Mouse (Mus musculus) midbrain, embryonic 14.5 days (tissue): ENCODE results near the gene Gp9. TPM values are rescaled to one million over a fixed set of nuclear protein-coding genes. Genes with fewer than 3 reads are reported as not detected.

Experiments used
- ATAC-seq: fragments of 200-750 bp; cut with Nextera tagmentation; 2 replicates; pipeline ENCODE4 v1.8.0; 2017; ENCODE audit warnings: moderate number of reproducible peaks, moderate library complexity; ENCODE audit not compliant: low FRiP score, low TSS enrichment
- DNase-seq: peaks from one replicate; pipeline ENCODE4 v3.0.0-alpha.2; 2015
- H3K27ac ChIP-seq: fragments of 300-500 bp; sonication (generic); replicated peaks from 2 replicates; pipeline ENCODE4 v1.5.1; 2014; ENCODE audit warnings: mild to moderate bottlenecking, low read depth, low read length, moderate library complexity
- H3K27me3 ChIP-seq: fragments of 300-500 bp; sonication (generic); 2 replicates; pipeline ENCODE4 v1.6.1; 2014; ENCODE audit warnings: low read length, control low read depth, mixed read lengths; ENCODE audit not compliant: control insufficient read depth, insufficient read depth
- H3K36me3 ChIP-seq: fragments of 300-500 bp; sonication (generic); 2 replicates; pipeline ENCODE4 v1.6.1; 2014; ENCODE audit warnings: low read length, control low read depth; ENCODE audit not compliant: control insufficient read depth, insufficient read depth
- H3K4me1 ChIP-seq: fragments of 300-500 bp; sonication (generic); 2 replicates; pipeline ENCODE4 v1.6.1; 2014; ENCODE audit warnings: mild to moderate bottlenecking, antibody characterized with exemption, low read length, control low read depth; ENCODE audit not compliant: control insufficient read depth, insufficient read depth
- H3K4me2 ChIP-seq: fragments of 300-500 bp; sonication (generic); 2 replicates; pipeline ENCODE4 v1.6.1; 2014; ENCODE audit warnings: mild to moderate bottlenecking, low read length, moderate library complexity
- H3K4me3 ChIP-seq: fragments of 300-500 bp; sonication (generic); replicated peaks from 2 replicates; pipeline ENCODE4 v1.5.1; 2014; ENCODE audit warnings: low read depth, low read length
- H3K9ac ChIP-seq: fragments of 300-500 bp; sonication (generic); replicated peaks from 2 replicates; pipeline ENCODE4 v1.6.1; 2014; ENCODE audit warnings: mild to moderate bottlenecking, low read length, moderate library complexity
- H3K9me3 ChIP-seq: fragments of 300-500 bp; sonication (generic); 2 replicates; pipeline ENCODE4 v1.6.1; 2016; ENCODE audit warnings: low read length, control low read depth, mixed read lengths; ENCODE audit not compliant: control insufficient read depth
- WGBS: fragments of 180-500 bp; shearing (Covaris S2); extraction: QIAGEN DNeasy Blood & Tissue Kit; methylation state at CpG from one replicate; pipeline ENCODE4 v1.1.7; 2014; 5-methylcytosine and 5-hydroxymethylcytosine counted together
- polyA plus RNA-seq: library from polyadenylated mRNA; unstranded; fragments of >200 nt; fragmentation: Nextera tagmentation; extraction: Ambion mirVana; gene quantifications from 2 replicates; pipeline ENCODE4 v1.2.1, GENCODE M21; 2014

The Gp9 gene
- 0.59 and 0.66 TPM in 2 replicates for polyA plus RNA-seq

GRCm38 (mm10) chr6:87777842-87778241, at the start of gene Gp9:
Gp9 (plus strand) TSS chr6:87778072.
- no peak within 1 kb of the TSS for H3K4me3 ChIP-seq
- no peak within 1 kb of the TSS for H3K27ac ChIP-seq
- H3K4me1 ChIP-seq, result no peaks in the 10 kb centered on the region
- ATAC-seq, result no peak
- H3K4me2 ChIP-seq, result no peak within 1 kb of the TSS
- no peaks in the 10 kb centered on the region for H3K9me3 ChIP-seq
- 71% methylated on average over 2 of the region's 2 CpGs for WGBS
- H3K36me3 ChIP-seq, result no peaks in the 10 kb centered on the region
- H3K9ac ChIP-seq, result no peak within 1 kb of the TSS
- DNase-seq, result no peak
- no peaks in the 10 kb centered on the region for H3K27me3 ChIP-seq

- H3K9ac ChIP-seq, result no peak overlapping the region
- H3K4me1 ChIP-seq, result peaks cover 12% of the 10 kb centered on the region
- H3K9me3 ChIP-seq, result no peaks in the 10 kb centered on the region
- H3K27ac ChIP-seq, result no peak overlapping the region
- peaks cover 30% of the 10 kb centered on the region; the same call in 1 of the 2 replicates for H3K27me3 ChIP-seq
- H3K36me3 ChIP-seq, result no peaks in the 10 kb centered on the region
- 71% methylated on average over 3 of the region's 3 CpGs for WGBS
- ATAC-seq (no peak), DNase-seq (no peak)
- H3K4me2 ChIP-seq, result no peak overlapping the region
- H3K4me3 ChIP-seq, result no peak overlapping the region
These were observed 49.8 kb upstream of the Gp9 start for GRCm38 (mm10) chr6:87728102-87728501.

- Histone ChIP-seq H3K9me3 (no peaks in the 10 kb centered on the region), H3K4me1 (peaks cover 12% of the 10 kb centered on the region), H3K36me3 (no peaks in the 10 kb centered on the region), H3K4me2 (peak overlapping the region; percentile 87), H3K4me3 (peak overlapping the region; percentile 58), H3K27me3 (peaks cover 42% of the 10 kb centered on the region), H3K27ac (peak overlapping the region; percentile 72; the same call in 1 of the 2 replicates), H3K9ac (peak overlapping the region; percentile 65; the same call in 1 of the 2 replicates)
- ATAC-seq (no peak), DNase-seq (no peak)
- 14% methylated on average over 13 of the region's 13 CpGs for WGBS
These were observed 47.7 kb upstream of the Gp9 start for GRCm38 (mm10) chr6:87730141-87730540.

- Histone ChIP-seq H3K9ac (peak within 1 kb of the TSS; percentile 65), H3K4me3 (peak within 1 kb of the TSS; percentile 58), H3K27ac (peak within 1 kb of the TSS; percentile 72), H3K27me3 (peaks cover 42% of the 10 kb centered on the region), H3K9me3 (no peaks in the 10 kb centered on the region), H3K4me1 (peaks cover 12% of the 10 kb centered on the region), H3K4me2 (peak within 1 kb of the TSS; percentile 87), H3K36me3 (no peaks in the 10 kb centered on the region)
- ATAC-seq, result peak; percentile 60
- peak; percentile 76 for DNase-seq
- WGBS, result under 1% methylated on average over 90 of the region's 90 CpGs
These were observed 47.0 kb upstream of the Gp9 start, which contains the start of gene Efcc1 for GRCm38 (mm10) chr6:87730591-87731462. Efcc1 (plus strand) TSS chr6:87730869.

- H3K9ac ChIP-seq, result peak overlapping the region; percentile 65
- DNase-seq (no peak), ATAC-seq (no peak)
- H3K36me3 ChIP-seq, result no peaks in the 10 kb centered on the region
- H3K27me3 ChIP-seq, result peaks cover 42% of the 10 kb centered on the region
- H3K4me3 ChIP-seq, result peak overlapping the region; percentile 58
- H3K27ac ChIP-seq, result peak overlapping the region; percentile 72
- peak overlapping the region; percentile 87 for H3K4me2 ChIP-seq
- H3K9me3 ChIP-seq, result no peaks in the 10 kb centered on the region
- H3K4me1 ChIP-seq, result peaks cover 12% of the 10 kb centered on the region
- 3% methylated on average over 19 of the region's 19 CpGs for WGBS
These were observed 46.3 kb upstream of the Gp9 start for GRCm38 (mm10) chr6:87731463-87732095.

- under 1% methylated on average over 51 of the region's 53 CpGs for WGBS
- no peaks in the 10 kb centered on the region for H3K9me3 ChIP-seq
- DNase-seq (peak; percentile 79), ATAC-seq (0 out of 2 replicates have a peak, but pooled peaks have one; percentile 26)
- no peak overlapping the region for H3K27ac ChIP-seq
- H3K27me3 ChIP-seq, result peaks cover 42% of the 10 kb centered on the region
- H3K4me2 ChIP-seq, result peak overlapping the region; percentile 87
- peaks cover 12% of the 10 kb centered on the region for H3K4me1 ChIP-seq
- H3K9ac ChIP-seq, result peak overlapping the region; percentile 43
- no peaks in the 10 kb centered on the region for H3K36me3 ChIP-seq
- peak overlapping the region; percentile 58 for H3K4me3 ChIP-seq
These were observed 45.5 kb upstream of the Gp9 start for GRCm38 (mm10) chr6:87732151-87733011.

- H3K4me2 ChIP-seq, result peak overlapping the region; percentile 87
- H3K9ac ChIP-seq, result no peak overlapping the region
- no peak overlapping the region for H3K27ac ChIP-seq
- H3K27me3 ChIP-seq, result peaks cover 42% of the 10 kb centered on the region
- no peaks in the 10 kb centered on the region for H3K9me3 ChIP-seq
- H3K4me1 ChIP-seq, result peaks cover 16% of the 10 kb centered on the region
- WGBS, result 27% methylated on average over 14 of the region's 14 CpGs
- DNase-seq (peak; percentile 24), ATAC-seq (no peak)
- no peaks in the 10 kb centered on the region for H3K36me3 ChIP-seq
- H3K4me3 ChIP-seq, result peak overlapping the region; percentile 58
These were observed 44.5 kb upstream of the Gp9 start for GRCm38 (mm10) chr6:87733131-87733930.
